19 mouse cellular contexts compared by ENCODE assay signal in the genomic region with DNA sequence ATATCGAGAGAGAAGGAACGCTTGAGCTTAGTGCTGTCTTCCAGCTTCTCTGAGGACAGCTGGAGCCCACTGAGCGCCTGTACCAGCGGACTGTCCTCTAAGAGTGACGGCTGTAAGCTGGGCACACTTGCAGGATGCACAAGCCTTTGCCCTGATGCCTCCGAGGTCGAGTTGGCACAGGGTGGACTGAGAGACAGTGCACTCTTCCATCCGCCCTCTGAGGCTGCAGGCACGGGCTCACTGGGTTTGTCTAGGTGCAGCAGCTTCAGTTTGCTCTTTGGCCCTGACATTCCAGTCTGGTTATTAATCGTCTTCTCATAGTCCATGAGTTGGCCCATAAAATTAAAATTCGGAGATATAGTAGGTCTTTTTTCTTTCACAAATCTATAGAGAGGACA.
DNase-seq lines count a peak whose midpoint lies in the region; ATAC-seq and TF ChIP-seq lines count a peak whose summit lies in the region.
"Had no signal": no experiment of that assay in that cellular context is flagged by ENCODE, and none has a peak within 500 bp of the region (broad histone marks: within the 10 kb centered on the region; RNA-seq: fewer than 3 reads in every experiment).

No protein-coding gene starts in this region.

- no peak for TF ChIP-seq CTCF in small intestine, adult 2 months (IDR thresholded peaks at IDR 0.05; ENCODE audit: extremely low read depth, insufficient read length, insufficient replicate concordance, low read depth, low read length)

- no peak overlapping the region for H3K9ac ChIP-seq in kidney, embryonic 14.5 days (ENCODE audit: low read depth, low read length)
- no peak overlapping the region for H3K9ac ChIP-seq in intestine, embryonic 15.5 days
- H3K9ac ChIP-seq: forebrain, embryonic 12.5 days; heart, embryonic 15.5 days; limb, embryonic 12.5 days; liver, embryonic 14.5 days; lung, embryonic 15.5 days; midbrain, embryonic 12.5 days; neural tube, embryonic 12.5 days had no signal

- H3K4me1 ChIP-seq in kidney, embryonic 14.5 days (ENCODE audit: control insufficient read depth, insufficient read depth, low read length), result 0 out of 2 replicates have a peak, but pooled peaks cover 4% of the 10 kb centered on the region
- 0 out of 2 replicates have a peak, but pooled peaks cover 10% of the 10 kb centered on the region for H3K4me1 ChIP-seq in intestine, embryonic 15.5 days (replicated peaks)
- peaks cover 29% of the 10 kb centered on the region for H3K4me1 ChIP-seq in small intestine, adult 2 months (ENCODE audit: control insufficient read depth, insufficient read depth, insufficient read length, low read length)
- H3K4me1 ChIP-seq: forebrain, embryonic 12.5 days; limb, embryonic 12.5 days; lung, embryonic 15.5 days; midbrain, embryonic 12.5 days; neural tube, embryonic 12.5 days had no signal

- ATAC-seq in kidney, embryonic 14.5 days (ENCODE audit: low FRiP score, low TSS enrichment), result no peak
- ATAC-seq in intestine, embryonic 15.5 days, result peak; percentile 57
- ATAC-seq: hindbrain, embryonic 16.5 days had no signal

- H3K4me2 ChIP-seq in kidney, embryonic 14.5 days (replicated peaks; ENCODE audit: low read depth, low read length), result no peak overlapping the region
- H3K4me2 ChIP-seq in intestine, embryonic 15.5 days (replicated peaks), result no peak overlapping the region
- H3K4me2 ChIP-seq: forebrain, embryonic 12.5 days; heart, embryonic 15.5 days; limb, embryonic 12.5 days; lung, embryonic 15.5 days; midbrain, embryonic 12.5 days; neural tube, embryonic 12.5 days had no signal

- H3K4me3 ChIP-seq in kidney, embryonic 14.5 days (ENCODE audit: low read length), result no peak overlapping the region
- H3K4me3 ChIP-seq in intestine, embryonic 15.5 days (replicated peaks), result no peak overlapping the region
- no peak overlapping the region for H3K4me3 ChIP-seq in small intestine, adult 2 months (ENCODE audit: low read depth, low read length)
- H3K4me3 ChIP-seq: forebrain, embryonic 12.5 days; heart, embryonic 15.5 days; limb, embryonic 12.5 days; lung, embryonic 15.5 days; midbrain, embryonic 12.5 days; neural tube, embryonic 12.5 days had no signal

- H3K36me3 ChIP-seq in kidney, embryonic 14.5 days (ENCODE audit: control insufficient read depth, insufficient read depth, low read length), result peaks cover 28% of the 10 kb centered on the region; the same call in 1 of the 2 replicates
- H3K36me3 ChIP-seq in intestine, embryonic 15.5 days, result no peaks in the 10 kb centered on the region
- H3K36me3 ChIP-seq in small intestine, adult 2 months (ENCODE audit: control insufficient read depth, insufficient read depth, low read length), result peaks cover 49% of the 10 kb centered on the region

- DNase-seq in kidney, adult 18-20 months, result peak; percentile 40
- peak; percentile 84 for DNase-seq in kidney, adult 9 months
- no peak for DNase-seq in layer of hippocampus, adult 18-20 months (ENCODE audit: low spot score in 2 of 2)
- DNase-seq in lung, postnatal 14 days, result no peak
- DNase-seq: cerebellum, adult 9-10 months; gastrocnemius, postnatal 10 days; heart, adult 18-20 months; thymus, adult 2 months had no signal

- H3K27ac ChIP-seq in kidney, embryonic 14.5 days (ENCODE audit: low read depth, low read length), result no peak overlapping the region
- H3K27ac ChIP-seq in intestine, embryonic 15.5 days, result peak overlapping the region; percentile 65; the same call in 1 of the 2 replicates
- H3K27ac ChIP-seq in small intestine, adult 2 months (ENCODE audit: insufficient read depth, low read depth, low read length), result peak overlapping the region; percentile 83
- H3K27ac ChIP-seq: forebrain, embryonic 12.5 days; heart, embryonic 15.5 days; limb, embryonic 12.5 days; liver, embryonic 14.5 days; lung, embryonic 15.5 days; midbrain, embryonic 12.5 days; neural tube, embryonic 12.5 days had no signal

- H3K27me3 ChIP-seq in kidney, embryonic 14.5 days (ENCODE audit: control insufficient read depth, insufficient read depth, low read length), result no peaks in the 10 kb centered on the region
- H3K27me3 ChIP-seq in intestine, embryonic 15.5 days (replicated peaks), result no peaks in the 10 kb centered on the region
- no peaks in the 10 kb centered on the region for H3K27me3 ChIP-seq in small intestine, adult 2 months (ENCODE audit: control insufficient read depth, insufficient read depth, low read length)
- H3K27me3 ChIP-seq: forebrain, embryonic 12.5 days; heart, embryonic 15.5 days; limb, embryonic 12.5 days; lung, embryonic 15.5 days; midbrain, embryonic 12.5 days; neural tube, embryonic 12.5 days had no signal

- WGBS in kidney, embryonic 14.5 days, result 90% methylated on average over 11 of the region's 11 CpGs
- 81% methylated on average over 11 of the region's 11 CpGs for WGBS in intestine, embryonic 15.5 days
- 40% methylated on average over 11 of the region's 11 CpGs for WGBS in small intestine, adult 2 months

- no peaks in the 10 kb centered on the region for H3K9me3 ChIP-seq in kidney, embryonic 14.5 days (ENCODE audit: control insufficient read depth, low read length)
- no peaks in the 10 kb centered on the region for H3K9me3 ChIP-seq in intestine, embryonic 15.5 days
- H3K9me3 ChIP-seq: forebrain, embryonic 12.5 days; heart, embryonic 15.5 days; limb, embryonic 12.5 days; lung, embryonic 15.5 days; midbrain, embryonic 12.5 days; neural tube, embryonic 12.5 days had no signal

- TF ChIP-seq POLR2A in small intestine, adult 2 months (IDR thresholded peaks at IDR 0.05; ENCODE audit: low read depth, low read length), result no peak

Comparison
In these comparisons a context has a peak if more than half of its experiments do, and no peak if none do; other contexts are left out.
1. DNase-seq: peak in kidney, adult 18-20 months (single experiment) and kidney, adult 9 months (single experiment); none in layer of hippocampus, adult 18-20 months (0 of 2) and lung, postnatal 14 days (single experiment).